Mouse (Mus musculus): ENCODE data around the gene Tnr. TPM values are rescaled to one million over a fixed set of nuclear protein-coding genes. Genes with fewer than 3 reads are reported as not detected.

Tnr gene
- total and polyA plus RNA-seq, 3 experiments: 0.01 TPM; not detected in 2

DNA sequence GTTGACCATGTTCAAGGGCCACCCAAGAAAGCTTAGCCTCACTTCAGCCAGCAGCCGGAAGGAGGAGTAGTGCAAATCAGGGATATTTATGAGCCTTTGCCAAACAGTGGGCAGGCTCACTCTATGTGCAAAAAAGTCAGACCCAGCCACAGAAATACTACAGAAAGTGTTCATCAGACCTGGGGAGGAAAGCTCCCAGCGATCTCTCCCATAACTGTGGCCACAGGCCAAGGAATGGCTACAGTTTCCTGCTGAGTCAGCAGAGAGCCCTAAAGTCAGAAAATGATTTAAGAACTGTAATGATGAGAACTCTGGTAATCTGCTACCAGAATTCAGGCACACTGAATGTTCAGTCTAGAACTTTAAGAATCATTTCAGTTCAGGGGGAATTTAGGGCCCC lies 221.7 kb downstream of the Tnr start:
- no peak for TF ChIP-seq USF2 (IDR thresholded peaks at IDR 0.05; ENCODE audit: borderline replicate concordance in 1 of 2, insufficient read depth in 1 of 2, low read depth in 1 of 2, low read length in 2 of 2)
- TF ChIP-seq JUND (IDR thresholded peaks at IDR 0.05; ENCODE audit: low read depth, low read length): no peak
- TF ChIP-seq ZMIZ1 (IDR thresholded peaks at IDR 0.05; ENCODE audit: low read depth, low read length): no peak
- TF ChIP-seq TBP (IDR thresholded peaks at IDR 0.05; ENCODE audit: low read depth, low read length): no peak
- no peak for TF ChIP-seq POLR2A (IDR thresholded peaks at IDR 0.05; ENCODE audit: control insufficient read depth in 1 of 2, insufficient read depth in 1 of 2, low read depth in 1 of 2, low read length in 2 of 2, poor library complexity in 1 of 2)
- no peak for TF ChIP-seq TCF12 (IDR thresholded peaks at IDR 0.05; ENCODE audit: low read depth, low read length)
- TF ChIP-seq MXI1 (IDR thresholded peaks at IDR 0.05; ENCODE audit: low read depth, low read length): no peak
- no peak for TF ChIP-seq SMC3 (IDR thresholded peaks at IDR 0.05; ENCODE audit: low read depth, low read length)
- TF ChIP-seq NRF1 (IDR thresholded peaks at IDR 0.05; ENCODE audit: insufficient read depth, low read depth, low read length, poor library complexity, severe bottlenecking): no peak
- TF ChIP-seq MYC (IDR thresholded peaks at IDR 0.05; ENCODE audit: low read depth, low read length): no peak
- no peak for TF ChIP-seq KAT2A (conservative IDR thresholded peaks at IDR 0.05; ENCODE audit: low read depth, low read length)
- no peak for TF ChIP-seq GABPA (IDR thresholded peaks at IDR 0.05; ENCODE audit: low read depth, low read length)
- no peak for TF ChIP-seq NELFE (IDR thresholded peaks at IDR 0.05; ENCODE audit: low read depth, low read length)
- no peak for TF ChIP-seq CHD1 (IDR thresholded peaks at IDR 0.05; ENCODE audit: low read depth, low read length)
- no peak for TF ChIP-seq MEF2A (IDR thresholded peaks at IDR 0.05; ENCODE audit: extremely low read depth, insufficient replicate concordance, low read depth, low read length, poor library complexity, severe bottlenecking)
- no peak for TF ChIP-seq GATA1 (IDR thresholded peaks at IDR 0.05; ENCODE audit: low read depth, low read length)
- TF ChIP-seq RAD21 (IDR thresholded peaks at IDR 0.05; ENCODE audit: low read depth, low read length): no peak
- TF ChIP-seq ELF1 (IDR thresholded peaks at IDR 0.05; ENCODE audit: low read depth, low read length): no peak
- Histone ChIP-seq H3K9ac (ENCODE audit: control insufficient read depth, low read depth, low read length, poor library complexity, severe bottlenecking) (no peak overlapping the region), H3K27me3 (ENCODE audit: control insufficient read depth in 1 of 2, insufficient read depth in 2 of 2, low read length in 2 of 2) (no peaks in the 10 kb centered on the region), H3K4me1 (ENCODE audit: control insufficient read depth in 1 of 2, insufficient read depth in 2 of 2, low read length in 2 of 2) (no peaks in the 10 kb centered on the region), H3K36me3 (ENCODE audit: control insufficient read depth in 1 of 2, insufficient read depth in 2 of 2, low read length in 2 of 2) (no peaks in the 10 kb centered on the region), H3K79me2 (ENCODE audit: control insufficient read depth, insufficient read depth, low read length, poor library complexity) (no peaks in the 10 kb centered on the region), H3K27ac (ENCODE audit: control insufficient read depth, low read depth, low read length) (no peak overlapping the region), H3K9me3 (replicated peaks; ENCODE audit: insufficient read depth, low read length) (no peaks in the 10 kb centered on the region), H3K4me3 (ENCODE audit: control insufficient read depth in 1 of 2, insufficient read depth in 1 of 2, low read depth in 2 of 2, low read length in 2 of 2) (no peak overlapping the region)
- no peak for DNase-seq (ENCODE audit: low read depth, low spot score)

DNA sequence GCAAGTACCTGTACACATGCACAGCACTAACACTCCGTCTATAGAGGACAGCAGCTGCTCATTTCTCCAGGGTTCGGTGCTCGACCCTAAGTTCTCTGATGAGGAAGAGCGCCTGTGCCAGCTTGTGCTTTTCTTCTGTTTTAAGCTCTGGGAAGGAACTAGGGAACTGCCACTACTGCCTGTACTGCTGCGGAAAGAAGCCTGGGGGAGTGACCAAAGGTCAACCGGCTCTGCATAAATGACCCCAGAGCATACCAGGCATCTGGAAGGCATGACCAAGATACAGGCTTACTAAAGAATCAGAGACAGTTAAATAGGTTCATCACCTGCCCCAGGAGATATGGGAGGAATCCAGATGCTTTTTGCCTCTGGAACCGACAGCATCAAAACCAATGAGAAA lies 224.4 kb downstream of the Tnr start:
- TF ChIP-seq MAX (IDR thresholded peaks at IDR 0.05; ENCODE audit: low read length) (no peak), MYB (IDR thresholded peaks at IDR 0.05; ENCODE audit: low read depth, low read length) (no peak), KAT2A (conservative IDR thresholded peaks at IDR 0.05; ENCODE audit: low read depth, low read length) (no peak), HCFC1 (IDR thresholded peaks at IDR 0.05; ENCODE audit: low read depth, low read length) (no peak), MEF2A (IDR thresholded peaks at IDR 0.05; ENCODE audit: extremely low read depth, insufficient replicate concordance, low read depth, low read length, poor library complexity, severe bottlenecking) (no peak), POLR2A (IDR thresholded peaks at IDR 0.05; ENCODE audit: control insufficient read depth in 1 of 2, insufficient read depth in 1 of 2, low read depth in 1 of 2, low read length in 2 of 2, poor library complexity in 1 of 2) (no peak), TBP (IDR thresholded peaks at IDR 0.05; ENCODE audit: low read depth, low read length) (no peak), RCOR1 (IDR thresholded peaks at IDR 0.05; ENCODE audit: low read depth, low read length) (no peak), MAFK (IDR thresholded peaks at IDR 0.05; ENCODE audit: borderline replicate concordance, low read depth, low read length) (no peak), MXI1 (IDR thresholded peaks at IDR 0.05; ENCODE audit: low read depth, low read length) (no peak), MAZ (IDR thresholded peaks at IDR 0.05; ENCODE audit: low read depth, low read length) (no peak), UBTF (IDR thresholded peaks at IDR 0.05; ENCODE audit: borderline replicate concordance, insufficient read depth, low read depth, low read length) (no peak), ZMIZ1 (IDR thresholded peaks at IDR 0.05; ENCODE audit: low read depth, low read length) (no peak), ZNF384 (IDR thresholded peaks at IDR 0.05; ENCODE audit: low read depth, low read length) (no peak), ETS1 (IDR thresholded peaks at IDR 0.05; ENCODE audit: low read depth, low read length) (no peak)

More for the DNA sequence above, 224.4 kb downstream of the Tnr start:
- H3K27me3 ChIP-seq (ENCODE audit: control insufficient read depth in 1 of 2, insufficient read depth in 2 of 2, low read length in 2 of 2): no peaks in the 10 kb centered on the region
- no peak overlapping the region for H3K27ac ChIP-seq (ENCODE audit: control insufficient read depth, low read depth, low read length)
- H3K9ac ChIP-seq (ENCODE audit: control insufficient read depth, low read depth, low read length, poor library complexity, severe bottlenecking): no peak overlapping the region
- no peaks in the 10 kb centered on the region for H3K36me3 ChIP-seq (ENCODE audit: control insufficient read depth in 1 of 2, insufficient read depth in 2 of 2, low read length in 2 of 2)
- no peaks in the 10 kb centered on the region for H3K4me1 ChIP-seq (ENCODE audit: control insufficient read depth in 1 of 2, insufficient read depth in 2 of 2, low read length in 2 of 2)
- no peaks in the 10 kb centered on the region for H3K79me2 ChIP-seq (ENCODE audit: control insufficient read depth, insufficient read depth, low read length, poor library complexity)
- DNase-seq (ENCODE audit: low read depth, low spot score): no peak
- no peak overlapping the region for H3K4me3 ChIP-seq (ENCODE audit: control insufficient read depth in 1 of 2, insufficient read depth in 1 of 2, low read depth in 2 of 2, low read length in 2 of 2)
- no peaks in the 10 kb centered on the region for H3K9me3 ChIP-seq (replicated peaks; ENCODE audit: insufficient read depth, low read length)
